Mouse (Mus musculus) liver, embryonic 14.5 days (tissue): Measurements from ENCODE around the gene Fat2. TPM values are rescaled to one million over a fixed set of nuclear protein-coding genes. Genes with fewer than 3 reads are reported as not detected.
A peak's percentile ranks its signal among the peaks of the same experiment; 100 is the strongest.

Source experiments
- ATAC-seq: fragments of 200-750 bp; cut with Nextera tagmentation; 2 replicates; pipeline ENCODE4 v1.8.0; 2017; ENCODE audit warnings: moderate number of reproducible peaks, mild to moderate bottlenecking, moderate library complexity; ENCODE audit not compliant: insufficient read depth
- DNase-seq, 3 experiments: peaks; one replicate each; pipeline ENCODE4 v3.0.0-alpha.2; 2012 to 2013; ENCODE audit warnings: low read depth in 3 of 3, low spot score in 3 of 3
- H3K27ac ChIP-seq: fragments of 300-500 bp; sonication (generic); 2 replicates; pipeline ENCODE4 v1.5.1; 2014; ENCODE audit warnings: moderate library complexity, mild to moderate bottlenecking, control low read depth, inconsistent platforms
- H3K27me3 ChIP-seq: fragments of 300-500 bp; sonication (generic); 2 replicates; pipeline ENCODE4 v1.6.1; 2014; ENCODE audit warnings: mild to moderate bottlenecking, low read length, moderate library complexity; ENCODE audit not compliant: control insufficient read depth, insufficient read depth
- H3K36me3 ChIP-seq: fragments of 300-500 bp; sonication (generic); replicated peaks from 2 replicates; pipeline ENCODE4 v1.6.1; 2014; ENCODE audit warnings: low read depth; ENCODE audit not compliant: control insufficient read depth, insufficient read depth
- H3K4me1 ChIP-seq, 2 experiments: fragments of 200-500 bp in 1 of 2; fragments of 300-500 bp in 1 of 2; sonication (generic) in 1 of 2; replicated peaks; 2 replicates each; pipeline ENCODE4 v1.6.1; 2012 to 2014; ENCODE audit warnings: antibody characterized with exemption in 1 of 2, inconsistent platforms in 1 of 2, low read length in 1 of 2; ENCODE audit not compliant: control insufficient read depth in 2 of 2, insufficient read depth in 2 of 2
- H3K4me2 ChIP-seq: fragments of 300-500 bp; sonication (generic); 2 replicates; pipeline ENCODE4 v1.6.1; 2014; ENCODE audit warnings: low read depth, mild to moderate bottlenecking, control low read depth, moderate library complexity
- H3K4me3 ChIP-seq, 2 experiments: fragments of 200-500 bp in 1 of 2; fragments of 300-500 bp in 1 of 2; sonication (generic) in 1 of 2; 2 replicates each; pipeline ENCODE4 v1.5.1; 2012 to 2014; ENCODE audit warnings: low read depth in 2 of 2, low read length in 2 of 2, mild to moderate bottlenecking in 2 of 2, control low read depth in 1 of 2, inconsistent platforms in 1 of 2, moderate library complexity in 1 of 2; ENCODE audit not compliant: insufficient read depth in 1 of 2
- H3K9ac ChIP-seq: fragments of 300-500 bp; sonication (generic); replicated peaks from 2 replicates; pipeline ENCODE4 v1.6.1; 2014; ENCODE audit warnings: mild to moderate bottlenecking, control low read depth, moderate library complexity
- H3K9me3 ChIP-seq: fragments of 300-500 bp; sonication (generic); 2 replicates; pipeline ENCODE4 v1.6.1; 2016; ENCODE audit warnings: low read length, mixed read lengths; ENCODE audit not compliant: control insufficient read depth
- CTCF ChIP-seq: IDR thresholded peaks from 2 replicates; pipeline ENCODE4 v1.5.1; 2016; ENCODE audit warnings: antibody characterized with exemption, low read depth, control low read depth
- EP300 ChIP-seq: IDR thresholded peaks from 2 replicates; pipeline ENCODE4 v1.6.1; 2016; ENCODE audit warnings: antibody characterized with exemption, low read depth
- WGBS: fragments of 180-500 bp; shearing (Covaris S2); extraction: QIAGEN DNeasy Blood & Tissue Kit; methylation state at CpG from one replicate; pipeline ENCODE4 v1.1.7; 2014; ENCODE audit not compliant: insufficient replicate concordance; 5-methylcytosine and 5-hydroxymethylcytosine counted together
- polyA plus RNA-seq, 2 experiments: library from polyadenylated mRNA; depleted of rRNA in 1 of 2; stranded (reverse) in 1 of 2; unstranded in 1 of 2; fragments of >200 nt; fragmentation: Nextera tagmentation in 1 of 2; extraction: Ambion mirVana in 1 of 2; gene quantifications; 2 replicates each; pipeline versions ENCODE4 v1.2.1 to v1.2.3; 2012 to 2014

Gene Fat2
- polyA plus RNA-seq, 2 experiments: under 0.01 TPM; not detected in 1

DNA sequence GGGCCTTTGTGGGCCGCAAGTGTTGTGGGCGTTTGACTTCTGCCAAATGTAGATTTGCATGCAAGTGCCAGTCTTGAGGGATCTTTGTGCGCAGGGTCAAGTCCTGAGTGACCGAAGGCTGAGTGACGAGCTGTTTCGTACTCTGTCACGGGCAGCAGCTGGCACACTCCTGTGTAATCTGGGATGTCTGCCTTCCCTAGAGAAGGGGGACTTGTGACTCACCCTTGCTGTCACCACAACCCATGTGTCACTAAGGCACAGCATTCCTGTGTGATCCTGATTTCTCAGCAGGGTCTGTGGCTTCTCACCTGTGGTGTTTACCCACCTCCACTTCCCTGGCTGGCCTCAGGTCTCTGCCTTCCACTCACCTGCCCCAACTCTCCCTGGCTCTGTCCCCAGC lies 118.5 kb downstream of the Fat2 start:
- H3K4me1 ChIP-seq: peaks cover 0 to 11% of the 10 kb centered on the region in 2 experiments; a peak in 2 of 4 replicates
- DNase-seq (no peak), ATAC-seq (peak; percentile 31; the same call in 1 of the 2 replicates)
- no peaks in the 10 kb centered on the region for H3K27me3 ChIP-seq
- TF ChIP-seq CTCF (no peak), EP300 (no peak)
- no peak overlapping the region for H3K4me3 ChIP-seq
- H3K9ac ChIP-seq: no peak overlapping the region
- no peak overlapping the region for H3K27ac ChIP-seq
- no peaks in the 10 kb centered on the region; the same call in 1 of the 2 replicates for H3K36me3 ChIP-seq
- H3K9me3 ChIP-seq: no peaks in the 10 kb centered on the region
- 71% methylated on average over 7 of the region's 7 CpGs for WGBS
- H3K4me2 ChIP-seq: 0 out of 2 replicates have a peak overlapping the region, but pooled peaks have one; percentile 6

GRCm38 (mm10) chr11:55217418-55217817 lies 118.9 kb downstream of the Fat2 start:
- Histone ChIP-seq H3K4me3 (no peak overlapping the region), H3K9ac (no peak overlapping the region), H3K4me2 (no peak overlapping the region), H3K9me3 (no peaks in the 10 kb centered on the region), H3K27me3 (no peaks in the 10 kb centered on the region), H3K27ac (no peak overlapping the region), H3K36me3 (no peaks in the 10 kb centered on the region; the same call in 1 of the 2 replicates), H3K4me1 (peaks cover 0 to 11% of the 10 kb centered on the region in 2 experiments; a peak in 2 of 4 replicates)
- TF ChIP-seq EP300 (no peak), CTCF (no peak)
- WGBS: 63% methylated on average over 4 of the region's 4 CpGs
- DNase-seq (peak in 1 of 3 experiments; percentile 23), ATAC-seq (peak; percentile 58)

DNA sequence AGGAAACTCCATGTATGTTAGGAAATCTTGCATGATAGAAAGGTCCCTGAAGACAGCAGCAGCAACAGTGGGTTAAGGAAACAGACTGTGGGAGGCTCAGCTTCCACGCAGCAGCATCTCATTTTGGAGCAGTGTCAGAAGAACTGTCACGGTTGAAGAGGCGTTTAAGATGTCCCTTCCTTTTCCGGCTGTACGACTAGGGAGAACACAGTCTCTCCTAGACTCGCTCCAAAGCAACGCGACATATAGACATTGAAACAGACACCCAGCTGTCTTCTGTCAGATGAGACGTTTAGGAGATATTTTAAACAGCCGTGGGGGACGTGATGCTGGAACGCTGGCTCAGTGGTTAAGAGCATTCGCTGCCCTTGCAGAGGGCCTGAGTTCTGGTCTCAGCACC lies 119.5 kb downstream of the Fat2 start:
- no peak for ATAC-seq
- H3K36me3 ChIP-seq: no peaks in the 10 kb centered on the region; the same call in 1 of the 2 replicates
- DNase-seq: no peak
- no peak overlapping the region for H3K27ac ChIP-seq
- no peak overlapping the region for H3K9ac ChIP-seq
- 75% methylated on average over 13 of the region's 13 CpGs for WGBS
- H3K4me3 ChIP-seq: no peak overlapping the region
- TF ChIP-seq CTCF: no peak
- no peak for TF ChIP-seq EP300
- no peaks in the 10 kb centered on the region for H3K9me3 ChIP-seq
- no peak overlapping the region for H3K4me2 ChIP-seq
- H3K4me1 ChIP-seq: peaks cover 0 to 11% of the 10 kb centered on the region in 2 experiments; a peak in 2 of 4 replicates
- H3K27me3 ChIP-seq: no peaks in the 10 kb centered on the region

- ATAC-seq: no peak
- Histone ChIP-seq H3K9me3 (no peaks in the 10 kb centered on the region), H3K9ac (no peak overlapping the region), H3K4me2 (no peak overlapping the region), H3K4me1 (peaks cover 0 to 14% of the 10 kb centered on the region in 2 experiments; a peak in 2 of 4 replicates), H3K4me3 (no peak overlapping the region), H3K27ac (no peak overlapping the region), H3K27me3 (no peaks in the 10 kb centered on the region), H3K36me3 (no peaks in the 10 kb centered on the region; the same call in 1 of the 2 replicates)
- TF ChIP-seq CTCF (no peak), EP300 (no peak)
- WGBS: 68% methylated on average over 3 of the region's 4 CpGs
- no peak for DNase-seq
These were observed 120.3 kb downstream of the Fat2 start for GRCm38 (mm10) chr11:55216061-55216460.

- no peak overlapping the region for H3K9ac ChIP-seq
- no peak for ATAC-seq
- no peak overlapping the region for H3K4me3 ChIP-seq
- no peaks in the 10 kb centered on the region for H3K9me3 ChIP-seq
- DNase-seq: no peak
- H3K36me3 ChIP-seq: no peaks in the 10 kb centered on the region; the same call in 1 of the 2 replicates
- TF ChIP-seq EP300 (no peak), CTCF (no peak)
- H3K4me1 ChIP-seq: peaks cover 0 to 17% of the 10 kb centered on the region in 2 experiments; a peak in 2 of 4 replicates
- H3K27ac ChIP-seq: no peak overlapping the region
- WGBS: 52% methylated on average over 3 of the region's 3 CpGs
- H3K27me3 ChIP-seq: no peaks in the 10 kb centered on the region
- no peak overlapping the region for H3K4me2 ChIP-seq
These were observed 121.4 kb downstream of the Fat2 start for GRCm38 (mm10) chr11:55214978-55215377.
